In the genomic region with DNA sequence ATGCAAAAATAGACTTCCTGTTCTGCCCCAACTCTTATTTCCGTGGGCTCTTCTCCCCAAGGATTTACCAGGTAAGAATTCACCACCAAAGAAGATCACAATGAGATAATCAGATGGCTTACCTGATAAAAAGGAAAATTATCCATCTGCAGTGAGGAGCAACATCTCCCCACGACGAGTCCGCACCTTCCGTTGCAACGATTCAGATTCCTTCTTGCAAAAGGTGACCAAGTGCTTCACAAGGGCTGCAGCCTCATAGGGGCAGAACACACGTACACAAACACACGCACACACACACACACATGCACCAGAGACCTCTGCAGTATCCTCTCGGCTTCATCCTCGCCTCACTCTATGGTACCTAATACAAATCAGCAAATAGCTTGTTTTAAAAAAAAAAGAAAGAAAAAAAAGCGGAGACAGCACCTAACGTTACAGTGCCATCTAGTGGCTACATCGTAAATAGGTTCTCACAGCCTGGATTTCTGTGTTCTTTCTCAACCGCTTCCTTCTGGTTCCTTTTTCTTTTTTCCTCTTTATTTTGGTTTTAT, we compare ENCODE assay signal across 7 mouse cellular contexts. TPM values are rescaled to one million over a fixed set of nuclear protein-coding genes. Genes with fewer than 3 reads are reported as not detected.
A peak's percentile ranks its signal among the peaks of the same experiment; 100 is the strongest.
DNase-seq lines count a peak whose midpoint lies in the region; ATAC-seq lines count a peak whose summit lies in the region.

No protein-coding gene starts in this region.

- H3K4me3 ChIP-seq in embryonic facial prominence, embryonic 13.5 days, result peak overlapping the region; percentile 51

- no peak overlapping the region for H3K27ac ChIP-seq in embryonic facial prominence, embryonic 13.5 days

- 0 out of 2 replicates have a peak, but pooled peaks cover 5% of the 10 kb centered on the region for H3K4me1 ChIP-seq in embryonic facial prominence, embryonic 13.5 days

- WGBS in embryonic facial prominence, embryonic 13.5 days, result 1% methylated on average over 14 of the region's 14 CpGs

- H3K4me2 ChIP-seq in embryonic facial prominence, embryonic 13.5 days, result peak overlapping the region; percentile 85

- no peaks in the 10 kb centered on the region for H3K36me3 ChIP-seq in embryonic facial prominence, embryonic 13.5 days

- H3K27me3 ChIP-seq in embryonic facial prominence, embryonic 13.5 days, result peaks cover 25% of the 10 kb centered on the region

- DNase-seq in heart, postnatal 4 days, result peak; percentile 35
- peak; percentile 61 for DNase-seq in layer of hippocampus, adult 9-10 months (ENCODE audit: low spot score)
- DNase-seq in lung, postnatal 10 days, result peak; percentile 54
- peak; percentile 62 to 76 for DNase-seq in right cerebral cortex, adult 2 months (ENCODE audit: low spot score in 2 of 2)

- peak overlapping the region; percentile 62; the same call in 1 of the 2 replicates for H3K9ac ChIP-seq in embryonic facial prominence, embryonic 13.5 days

- no peaks in the 10 kb centered on the region for H3K9me3 ChIP-seq in embryonic facial prominence, embryonic 13.5 days

- ATAC-seq in CD4-positive, CD25-positive, alpha-beta regulatory T cell, adult 4 months, result peak; percentile 75
- ATAC-seq in activated CD4-positive, CD25-positive, alpha-beta regulatory T cell, adult 4 months, result peak; percentile 67
- peak; percentile 72; the same call in 1 of the 2 replicates for ATAC-seq in embryonic facial prominence, embryonic 13.5 days (ENCODE audit: insufficient number of reproducible peaks, insufficient read depth, low FRiP score, low TSS enrichment, low read depth)

RNA-seq across cellular contexts. Expression of a gene that starts 30.8 kb away (rescaled TPM):
- under 1 TPM; 0.15 to 0.32 TPM for polyA plus RNA-seq in CD4-positive, CD25-positive, alpha-beta regulatory T cell, adult 4 months (2017; shearing (Covaris generic))
- under 1 TPM in 1 of 2 experiments, not detected in 1; 0.29 TPM for polyA plus RNA-seq in activated CD4-positive, CD25-positive, alpha-beta regulatory T cell, adult 4 months (2017; shearing (Covaris generic))
- 1.4 and 1.7 TPM in 2 replicates for polyA plus RNA-seq in embryonic facial prominence, embryonic 13.5 days (2015; fragmentation: Nextera tagmentation; extraction: Ambion mirVana)
- total RNA-seq in heart, postnatal 4 days (2021), result under 1 TPM; 0.05 to 0.14 TPM
